Mouse (Mus musculus): ENCODE results near the gene Gins1.

DNA sequence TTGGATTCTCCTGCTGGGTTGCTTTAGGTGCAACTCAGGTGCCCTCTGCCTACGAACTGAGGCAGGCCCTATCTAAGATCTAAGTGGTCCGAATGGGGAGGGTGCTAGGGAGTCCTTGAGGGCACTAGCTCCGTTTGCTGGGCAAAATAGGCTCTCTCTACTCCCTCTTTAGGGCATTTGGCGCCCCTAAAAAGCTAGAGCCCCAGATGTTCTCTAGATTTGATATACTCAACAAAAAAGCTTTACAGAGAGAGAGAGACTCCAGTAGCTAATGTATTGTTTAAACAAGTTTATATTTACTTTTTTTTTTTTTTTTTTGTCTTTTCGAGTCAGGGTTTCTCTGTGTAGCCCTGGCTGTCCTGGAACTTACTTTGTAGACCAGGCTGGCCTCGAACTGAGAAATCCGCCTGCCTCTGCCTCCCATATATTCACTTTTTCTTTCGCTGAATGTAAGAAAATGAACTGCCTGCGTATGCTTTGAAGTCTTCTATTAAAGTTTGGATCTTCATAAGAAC, at the start of gene Gins1:
- TF ChIP-seq POLR2A (IDR thresholded peaks at IDR 0.05; ENCODE audit: insufficient read depth, low read length) = no peak
- no peak for TF ChIP-seq EP300 (IDR thresholded peaks at IDR 0.05; ENCODE audit: insufficient read depth, low read depth, low read length)
